Mouse (Mus musculus) inflammation-experienced regulatory T-cells, adult 16 weeks (primary cell): ENCODE measurements around the gene Spx. TPM values are rescaled to one million over a fixed set of nuclear protein-coding genes. Genes with fewer than 3 reads are reported as not detected.

Source experiments
- polyA plus RNA-seq: library from polyadenylated mRNA; unstranded; fragments of 100-300 nt; shearing (Covaris generic); gene quantifications from one replicate; pipeline ENCODE4 v1.2.1, GENCODE M21; 2017

The Spx gene
- polyA plus RNA-seq: 0.39 TPM

DNA sequence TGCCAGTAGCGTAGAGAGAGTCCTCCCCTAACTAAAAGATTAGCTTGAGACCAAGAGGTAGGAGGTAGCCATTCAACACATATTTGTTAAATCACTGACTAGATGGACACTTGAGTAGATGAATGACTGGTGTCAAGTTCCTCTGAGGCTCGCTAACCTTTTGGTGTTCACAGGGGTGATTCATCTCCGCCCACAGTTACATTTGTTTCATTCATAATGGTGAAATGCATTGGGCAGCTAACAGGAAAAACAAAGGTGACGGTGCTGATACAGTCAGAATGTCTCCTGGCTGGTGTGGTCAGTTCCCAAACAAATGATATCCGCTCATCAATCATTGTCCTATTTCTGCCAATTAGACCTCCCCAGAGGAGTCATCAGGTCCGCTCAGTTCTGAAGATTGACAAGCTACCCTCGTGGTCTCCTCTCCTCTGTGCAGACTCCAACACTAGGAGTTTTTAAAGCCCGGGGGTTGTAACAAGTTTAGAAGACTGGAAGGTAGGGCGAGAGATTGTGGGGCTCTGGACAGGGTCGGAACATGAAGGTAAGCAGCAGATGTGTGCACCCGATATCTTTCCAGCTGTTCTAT, at the start of gene Spx:
Gene Spx, plus strand, starts transcription at position 536 of the 586 bp plus-strand sequence.

DNA sequence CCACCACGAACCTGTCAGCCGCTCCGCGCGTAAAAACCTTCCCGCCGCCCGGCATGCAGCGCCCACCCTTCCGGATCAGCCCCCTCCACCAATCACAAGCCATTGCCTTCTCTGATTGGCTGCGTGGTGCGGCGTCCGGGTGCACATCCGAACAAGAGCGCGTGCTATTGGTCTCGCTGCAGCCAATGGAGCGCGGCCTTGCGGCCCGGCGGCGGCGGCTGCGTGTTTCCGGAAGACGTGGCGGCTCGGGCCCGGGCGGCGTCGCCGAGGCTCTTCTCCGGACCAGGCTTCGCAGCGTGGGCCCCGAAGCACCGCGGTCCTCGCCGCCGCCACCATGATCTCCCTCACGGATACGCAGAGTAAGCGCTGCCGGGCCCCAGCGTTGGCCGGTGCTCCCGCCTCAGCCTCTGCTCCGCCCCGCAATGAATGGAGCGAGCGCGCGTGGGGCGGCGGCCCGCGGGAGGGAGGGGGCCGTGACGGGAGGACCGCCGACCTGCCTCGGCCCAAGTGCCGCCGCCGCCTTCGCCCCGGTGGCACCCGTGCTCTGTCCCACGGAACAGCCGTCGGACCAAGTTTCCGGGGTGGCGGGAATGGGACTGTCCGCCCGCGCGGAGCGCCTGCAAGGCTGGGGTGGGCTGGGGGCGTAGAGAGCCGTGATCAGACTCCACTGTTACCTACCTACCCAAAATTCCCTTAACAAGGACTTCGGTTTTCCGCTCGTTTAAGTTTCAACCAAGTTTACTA, 26.1 kb upstream of the Spx start, which contains the start of the genes Recql and Golt1b:
Gene Recql, minus strand, starts transcription at position 77 of the 744 bp plus-strand sequence.
Gene Golt1b, plus strand, starts transcription at position 211 of the 744 bp plus-strand sequence.

Other genes with a start within 250 kb of the Spx start
- gene Slco1a6, start 204.9 kb upstream of the Spx start, polyA plus RNA-seq: not detected
- not detected for gene Iapp, start 115.0 kb upstream of the Spx start, polyA plus RNA-seq
- gene Slco1a5, start 90.5 kb upstream of the Spx start, polyA plus RNA-seq: not detected
- 27.7 TPM for gene Pyroxd1, start 67.8 kb upstream of the Spx start, polyA plus RNA-seq
- 52.7 TPM for gene Recql, start 26.4 kb upstream of the Spx start, polyA plus RNA-seq
- gene Golt1b, start 26.2 kb upstream of the Spx start, polyA plus RNA-seq: 30.7 TPM
- gene Gys2, start 59.7 kb downstream of the Spx start, polyA plus RNA-seq: not detected
- gene Ldhb, start 94.5 kb downstream of the Spx start, polyA plus RNA-seq: 158 TPM
- 0.12 TPM for gene Kcnj8, start 158.2 kb downstream of the Spx start, polyA plus RNA-seq